Mouse (Mus musculus) adrenal gland, adult (tissue): ENCODE data around the gene Tmem159.

ENCODE experiments used
- DNase-seq, 2 experiments: peaks; one replicate each; pipeline ENCODE4 v3.0.0; 2022 to 2023; ENCODE audit warnings: low spot score in 1 of 2; ENCODE audit not compliant: inconsistent age in 2 of 2

Gene Tmem159

GRCm38 (mm10) chr7:120102164-120102972 is at the start of gene Tmem159:
Gene Tmem159 (plus strand): TSS chr7:120102353.
- peak; percentile 95 to 99 for DNase-seq

GRCm38 (mm10) chr7:120054016-120054415 is 48.1 kb upstream of the Tmem159 start:
- DNase-seq, result no peak

- peak; percentile 19 to 46 for DNase-seq
Observed at GRCm38 (mm10) chr7:120055479-120055878, 46.7 kb upstream of the Tmem159 start.

GRCm38 (mm10) chr7:120064045-120064444 is 38.1 kb upstream of the Tmem159 start:
- DNase-seq, result no peak

- DNase-seq, result no peak
Observed at GRCm38 (mm10) chr7:120068114-120068513, 34.0 kb upstream of the Tmem159 start.

- DNase-seq, result no peak
Observed at GRCm38 (mm10) chr7:120069164-120069563, 33.0 kb upstream of the Tmem159 start.

GRCm38 (mm10) chr7:120080177-120080576 is 22.0 kb upstream of the Tmem159 start:
- DNase-seq, result no peak

- no peak for DNase-seq
Observed at GRCm38 (mm10) chr7:120093033-120093432, 9.1 kb upstream of the Tmem159 start.

- no peak for DNase-seq
Observed at GRCm38 (mm10) chr7:120094216-120094615, 7.9 kb upstream of the Tmem159 start.

- no peak for DNase-seq
Observed at GRCm38 (mm10) chr7:120095180-120095579, 7.0 kb upstream of the Tmem159 start, which contains the start of gene Dnah3. Gene Dnah3 (minus strand): TSS chr7:120095280.

GRCm38 (mm10) chr7:120097845-120098244 is 4.3 kb upstream of the Tmem159 start:
- peak; percentile 69 to 91 for DNase-seq

GRCm38 (mm10) chr7:120098403-120098802 is 3.8 kb upstream of the Tmem159 start:
- DNase-seq, result peak; percentile 84 to 95

- DNase-seq, result peak; percentile 75 to 90
Observed at GRCm38 (mm10) chr7:120103019-120103567, 940 bp downstream of the Tmem159 start.

GRCm38 (mm10) chr7:120104975-120105374 is 2.8 kb downstream of the Tmem159 start:
- peak in 1 of 2 experiments; percentile 38 for DNase-seq

GRCm38 (mm10) chr7:120106356-120106755 is 4.2 kb downstream of the Tmem159 start:
- peak in 1 of 2 experiments; percentile 61 for DNase-seq

- peak; percentile 72 to 88 for DNase-seq
Observed at GRCm38 (mm10) chr7:120109676-120110075, 7.5 kb downstream of the Tmem159 start.

- no peak for DNase-seq
Observed at GRCm38 (mm10) chr7:120116976-120117375, 14.8 kb downstream of the Tmem159 start.

- peak; percentile 87 to 93 for DNase-seq
Observed at GRCm38 (mm10) chr7:120117529-120117928, 15.4 kb downstream of the Tmem159 start.

GRCm38 (mm10) chr7:120123776-120124175 is 21.6 kb downstream of the Tmem159 start:
- peak in 1 of 2 experiments; percentile 66 for DNase-seq

- DNase-seq, result peak; percentile 72 to 91
Observed at GRCm38 (mm10) chr7:120124844-120125243, 22.7 kb downstream of the Tmem159 start.

GRCm38 (mm10) chr7:120126976-120127685 is 25.0 kb downstream of the Tmem159 start:
- no peak for DNase-seq

GRCm38 (mm10) chr7:120127686-120128059 is 25.5 kb downstream of the Tmem159 start:
- no peak for DNase-seq
